Mouse (Mus musculus): ENCODE measurements around the gene Mx1.

The Mx1 gene

GRCm38 (mm10) chr16:97418749-97419453 is 43.8 kb downstream of the Mx1 start:
- Histone ChIP-seq H3K4me1 (replicated peaks; ENCODE audit: low read depth, low read length) (no peaks in the 10 kb centered on the region), H3K36me3 (ENCODE audit: insufficient read depth, low read length) (no peaks in the 10 kb centered on the region), H3K4me3 (replicated peaks; ENCODE audit: low read length) (no peak overlapping the region), H3K27me3 (ENCODE audit: insufficient read depth, low read length) (no peaks in the 10 kb centered on the region), H3K9me3 (ENCODE audit: low read length) (no peaks in the 10 kb centered on the region)
- no peak for TF ChIP-seq NANOG (IDR thresholded peaks at IDR 0.05; ENCODE audit: borderline replicate concordance, low read length)
- no peak for TF ChIP-seq POU5F1 (IDR thresholded peaks at IDR 0.05; ENCODE audit: borderline replicate concordance, low read length)
- TF ChIP-seq CTCF (conservative IDR thresholded peaks at IDR 0.05; ENCODE audit: low read length), result no peak

GRCm38 (mm10) chr16:97417896-97418542 is 44.7 kb downstream of the Mx1 start:
- Histone ChIP-seq H3K4me3 (replicated peaks; ENCODE audit: low read length) (no peak overlapping the region), H3K4me1 (replicated peaks; ENCODE audit: low read depth, low read length) (no peaks in the 10 kb centered on the region), H3K9me3 (ENCODE audit: low read length) (no peaks in the 10 kb centered on the region), H3K36me3 (ENCODE audit: insufficient read depth, low read length) (no peaks in the 10 kb centered on the region), H3K27me3 (ENCODE audit: insufficient read depth, low read length) (no peaks in the 10 kb centered on the region)
- TF ChIP-seq POU5F1 (IDR thresholded peaks at IDR 0.05; ENCODE audit: borderline replicate concordance, low read length) (no peak), CTCF (conservative IDR thresholded peaks at IDR 0.05; ENCODE audit: low read length) (peak; percentile 35; the same call in 1 of the 2 replicates), NANOG (IDR thresholded peaks at IDR 0.05; ENCODE audit: borderline replicate concordance, low read length) (no peak)

GRCm38 (mm10) chr16:97405476-97406012 is 57.2 kb downstream of the Mx1 start:
- Histone ChIP-seq H3K36me3 (ENCODE audit: insufficient read depth, low read length) (no peaks in the 10 kb centered on the region), H3K9me3 (ENCODE audit: low read length) (no peaks in the 10 kb centered on the region), H3K4me1 (replicated peaks; ENCODE audit: low read depth, low read length) (no peaks in the 10 kb centered on the region), H3K4me3 (replicated peaks; ENCODE audit: low read length) (no peak overlapping the region), H3K27me3 (ENCODE audit: insufficient read depth, low read length) (no peaks in the 10 kb centered on the region)
- no peak for TF ChIP-seq POU5F1 (IDR thresholded peaks at IDR 0.05; ENCODE audit: borderline replicate concordance, low read length)
- TF ChIP-seq NANOG (IDR thresholded peaks at IDR 0.05; ENCODE audit: borderline replicate concordance, low read length), result no peak
- TF ChIP-seq CTCF (conservative IDR thresholded peaks at IDR 0.05; ENCODE audit: low read length), result no peak

GRCm38 (mm10) chr16:97402213-97402785 is 60.4 kb downstream of the Mx1 start:
- Histone ChIP-seq H3K9me3 (ENCODE audit: low read length) (no peaks in the 10 kb centered on the region), H3K36me3 (ENCODE audit: insufficient read depth, low read length) (no peaks in the 10 kb centered on the region), H3K4me3 (replicated peaks; ENCODE audit: low read length) (no peak overlapping the region), H3K27me3 (ENCODE audit: insufficient read depth, low read length) (no peaks in the 10 kb centered on the region), H3K4me1 (replicated peaks; ENCODE audit: low read depth, low read length) (no peaks in the 10 kb centered on the region)
- no peak for TF ChIP-seq NANOG (IDR thresholded peaks at IDR 0.05; ENCODE audit: borderline replicate concordance, low read length)
- TF ChIP-seq POU5F1 (IDR thresholded peaks at IDR 0.05; ENCODE audit: borderline replicate concordance, low read length), result no peak
- TF ChIP-seq CTCF (conservative IDR thresholded peaks at IDR 0.05; ENCODE audit: low read length), result no peak

- Histone ChIP-seq H3K9me3 (ENCODE audit: low read length) (no peaks in the 10 kb centered on the region), H3K4me3 (replicated peaks; ENCODE audit: low read length) (no peak overlapping the region), H3K27me3 (ENCODE audit: insufficient read depth, low read length) (no peaks in the 10 kb centered on the region), H3K36me3 (ENCODE audit: insufficient read depth, low read length) (no peaks in the 10 kb centered on the region), H3K4me1 (replicated peaks; ENCODE audit: low read depth, low read length) (no peaks in the 10 kb centered on the region)
- TF ChIP-seq POU5F1 (IDR thresholded peaks at IDR 0.05; ENCODE audit: borderline replicate concordance, low read length), result no peak
- no peak for TF ChIP-seq CTCF (conservative IDR thresholded peaks at IDR 0.05; ENCODE audit: low read length)
- TF ChIP-seq NANOG (IDR thresholded peaks at IDR 0.05; ENCODE audit: borderline replicate concordance, low read length), result no peak
These were observed 61.0 kb downstream of the Mx1 start for GRCm38 (mm10) chr16:97401741-97402140.

- no peaks in the 10 kb centered on the region for H3K27me3 ChIP-seq (ENCODE audit: insufficient read depth, low read length)
- H3K9me3 ChIP-seq (ENCODE audit: low read length), result no peaks in the 10 kb centered on the region
- TF ChIP-seq CTCF (conservative IDR thresholded peaks at IDR 0.05; ENCODE audit: low read length), result no peak
- TF ChIP-seq POU5F1 (IDR thresholded peaks at IDR 0.05; ENCODE audit: borderline replicate concordance, low read length), result no peak
- TF ChIP-seq NANOG (IDR thresholded peaks at IDR 0.05; ENCODE audit: borderline replicate concordance, low read length), result no peak
- no peaks in the 10 kb centered on the region for H3K36me3 ChIP-seq (ENCODE audit: insufficient read depth, low read length)
- H3K4me3 ChIP-seq (replicated peaks; ENCODE audit: low read length), result no peak overlapping the region
- H3K4me1 ChIP-seq (replicated peaks; ENCODE audit: low read depth, low read length), result no peaks in the 10 kb centered on the region
These were observed 62.7 kb downstream of the Mx1 start for GRCm38 (mm10) chr16:97399991-97400390.

- Histone ChIP-seq H3K36me3 (ENCODE audit: insufficient read depth, low read length) (no peaks in the 10 kb centered on the region), H3K27me3 (ENCODE audit: insufficient read depth, low read length) (no peaks in the 10 kb centered on the region), H3K4me1 (replicated peaks; ENCODE audit: low read depth, low read length) (no peaks in the 10 kb centered on the region), H3K4me3 (replicated peaks; ENCODE audit: low read length) (no peak overlapping the region), H3K9me3 (ENCODE audit: low read length) (no peaks in the 10 kb centered on the region)
- no peak for TF ChIP-seq NANOG (IDR thresholded peaks at IDR 0.05; ENCODE audit: borderline replicate concordance, low read length)
- TF ChIP-seq CTCF (conservative IDR thresholded peaks at IDR 0.05; ENCODE audit: low read length), result no peak
- TF ChIP-seq POU5F1 (IDR thresholded peaks at IDR 0.05; ENCODE audit: borderline replicate concordance, low read length), result no peak
These were observed 64.7 kb downstream of the Mx1 start for GRCm38 (mm10) chr16:97397945-97398531.

Measured in E14TG2a.4 (cell line).